Mouse (Mus musculus) adrenal gland, postnatal 0 days (tissue): ENCODE data around the gene Hlf. TPM values are rescaled to one million over a fixed set of nuclear protein-coding genes. Genes with fewer than 3 reads are reported as not detected.

Experiments
- polyA plus RNA-seq: library from polyadenylated mRNA; unstranded; fragments of >200 nt; fragmentation: Nextera tagmentation; extraction: Ambion mirVana; gene quantifications from 2 replicates; pipeline ENCODE4 v1.2.1, GENCODE M21; 2015

Gene Hlf
- polyA plus RNA-seq = 5.2 and 8.0 TPM in 2 replicates

GRCm38 (mm10) chr11:90390817-90391173 lies at the start of gene Hlf:
Gene Hlf (minus strand): TSS chr11:90390895.

Other genes with a start within 250 kb of the Hlf start
- gene Gm45716, start 203.2 kb downstream of the Hlf start, polyA plus RNA-seq = 11.2 and 13.2 TPM in 2 replicates
- 27.8 and 34.2 TPM in 2 replicates for gene Mmd, start 141.4 kb downstream of the Hlf start, polyA plus RNA-seq
- 8.3 and 10.4 TPM in 2 replicates for gene Stxbp4, start 247.2 kb upstream of the Hlf start, polyA plus RNA-seq
- 25.5 and 33.6 TPM in 2 replicates for gene Cox11, start 247.3 kb upstream of the Hlf start, polyA plus RNA-seq